Mouse (Mus musculus): Measurements from ENCODE around the gene AC124108.1. TPM values are rescaled to one million over a fixed set of nuclear protein-coding genes. Genes with fewer than 3 reads are reported as not detected.

AC124108.1 gene
- polyA plus RNA-seq, 1 experiment from 2014 or later: 0.45 TPM

MicroRNA genes within 50 kb of the gene (microRNA counts, 519-probe panel; counts per million panel counts)
- 4,768 counts per million, percentile 42 among the panel's probes with 10 or more counts for microRNA mmu-miR-135b

Small RNA genes within 50 kb of the gene (microRNA-seq; reads per million reads assigned to microRNA genes)
- gene Mir135b: 990 reads per million, percentile 76 among the genes with 10 or more reads in this experiment

Other genes starting within 250 kb of the AC124108.1 start
- gene Slc45a3, start 228.5 kb upstream of the AC124108.1 start, polyA plus RNA-seq (2016; fragmentation: Nextera tagmentation; extraction: Ambion mirVana): 2.2 and 3.0 TPM in 2 replicates
- 18.1 and 19.6 TPM in 2 replicates for gene Elk4, start 183.8 kb upstream of the AC124108.1 start, polyA plus RNA-seq (2016; fragmentation: Nextera tagmentation; extraction: Ambion mirVana)
- 13.1 and 17.2 TPM in 2 replicates for gene Mfsd4a, start 123.4 kb upstream of the AC124108.1 start, polyA plus RNA-seq (2016; fragmentation: Nextera tagmentation; extraction: Ambion mirVana)
- 3.6 TPM in 2 replicates for gene Cdk18, start 51.8 kb upstream of the AC124108.1 start, polyA plus RNA-seq (2016; fragmentation: Nextera tagmentation; extraction: Ambion mirVana)
- gene Lemd1, start within 50 bp of the AC124108.1 start, polyA plus RNA-seq (2016; fragmentation: Nextera tagmentation; extraction: Ambion mirVana): 0.83 and 1.2 TPM in 2 replicates
- gene Gm10188, start 38.3 kb downstream of the AC124108.1 start, polyA plus RNA-seq (2016; fragmentation: Nextera tagmentation; extraction: Ambion mirVana): not detected in 2 replicates
- gene Klhdc8a, start 107.2 kb downstream of the AC124108.1 start, polyA plus RNA-seq (2016; fragmentation: Nextera tagmentation; extraction: Ambion mirVana): 0.05 TPM in 1 of 2 replicates, not detected in the other
- 0.63 and 0.95 TPM in 2 replicates for gene Nuak2, start 124.7 kb downstream of the AC124108.1 start, polyA plus RNA-seq (2016; fragmentation: Nextera tagmentation; extraction: Ambion mirVana)
- gene Tmcc2, start 199.8 kb downstream of the AC124108.1 start, polyA plus RNA-seq (2016; fragmentation: Nextera tagmentation; extraction: Ambion mirVana): 17.7 and 19.0 TPM in 2 replicates
- gene Dstyk, start 226.1 kb downstream of the AC124108.1 start, polyA plus RNA-seq (2016; fragmentation: Nextera tagmentation; extraction: Ambion mirVana): 21.2 and 21.3 TPM in 2 replicates

Measured in limb, embryonic 12.5 days (tissue).